12 mouse cellular contexts compared by ENCODE assay signal in genomic region chr10:118795061-118795407, GRCm38 (mm10).
"Had no signal": no experiment of that assay in that cellular context is flagged by ENCODE, and none has a peak within 500 bp of the region (broad histone marks: within the 10 kb centered on the region; RNA-seq: fewer than 3 reads in every experiment).

No protein-coding gene starts in this region.

- ATAC-seq: lung, postnatal 0 days had no signal

- H3K4me3 ChIP-seq: kidney, embryonic 15.5 days; left cerebral cortex, adult 2 months; limb, embryonic 10.5 days; liver, embryonic 15.5 days had no signal

- H3K4me2 ChIP-seq: kidney, embryonic 15.5 days; liver, embryonic 11.5 days; liver, embryonic 15.5 days had no signal

- H3K27ac ChIP-seq: kidney, embryonic 15.5 days; left cerebral cortex, adult 2 months; limb, embryonic 10.5 days; liver, embryonic 15.5 days had no signal

- H3K9ac ChIP-seq: kidney, embryonic 15.5 days; liver, embryonic 15.5 days had no signal

- H3K36me3 ChIP-seq: kidney, embryonic 15.5 days; limb, embryonic 10.5 days; liver, embryonic 15.5 days had no signal

- H3K27me3 ChIP-seq: kidney, embryonic 15.5 days; liver, embryonic 15.5 days had no signal

- DNase-seq: kidney, adult 2 months; kidney, postnatal 14 days; lung, adult 2 months; lung, postnatal 36 days; thymus, adult 18-20 months; thymus, postnatal 25 days had no signal

- H3K4me1 ChIP-seq: liver, embryonic 15.5 days had no signal

- H3K9me3 ChIP-seq: kidney, embryonic 15.5 days; limb, embryonic 10.5 days; liver, embryonic 15.5 days had no signal
